Mouse (Mus musculus) brain, embryonic 14.5 days (tissue): Measurements from ENCODE around the gene Hddc2.

Experiments
- CTCF ChIP-seq: fragments of 200-500 bp; IDR thresholded peaks from 2 replicates; pipeline ENCODE4 v1.5.1; 2012; ENCODE audit warnings: inconsistent platforms, mild to moderate bottlenecking, moderate library complexity, borderline replicate concordance; ENCODE audit not compliant: insufficient read depth, insufficient read length; ENCODE audit errors: extremely low read depth
- POLR2A ChIP-seq: fragments of 200-500 bp; IDR thresholded peaks from 2 replicates; pipeline ENCODE4 v1.6.1; 2012; ENCODE audit warnings: mild to moderate bottlenecking, inconsistent platforms, borderline replicate concordance; ENCODE audit not compliant: poor library complexity, insufficient read depth, insufficient read length, severe bottlenecking; ENCODE audit errors: extremely low read depth

DNA sequence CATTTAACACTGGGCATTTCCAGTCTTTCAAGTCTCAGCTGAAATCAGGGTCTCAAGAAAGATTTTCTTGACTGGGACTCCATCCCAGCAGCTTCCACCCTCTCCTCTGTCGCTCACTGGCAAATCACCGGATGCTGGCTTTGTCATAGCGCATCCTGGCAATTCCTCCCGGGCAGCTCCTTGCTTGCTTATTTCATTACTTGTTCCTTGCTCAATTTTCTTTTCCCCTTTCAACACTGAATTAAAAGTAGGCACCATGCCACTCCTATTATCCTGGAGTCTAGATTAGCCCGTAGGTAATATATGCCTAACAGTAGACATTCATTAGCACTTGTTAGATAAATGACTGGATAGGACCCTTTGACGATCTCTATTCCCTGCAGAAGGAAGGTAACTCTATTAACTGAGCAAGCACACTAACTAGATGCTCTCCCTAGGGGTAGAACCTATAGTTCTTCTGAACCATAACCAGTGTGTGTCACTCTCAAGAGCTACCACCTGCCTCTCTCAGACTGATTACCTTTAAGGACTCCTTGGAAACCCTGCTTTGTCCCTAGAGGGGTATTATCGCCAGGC lies 41.8 kb downstream of the Hddc2 start:
- TF ChIP-seq POLR2A (no peak), CTCF (no peak)
